Mouse (Mus musculus) gastrocnemius, adult 2 months (tissue): ENCODE measurements around the gene Olfr649. TPM values are rescaled to one million over a fixed set of nuclear protein-coding genes. Genes with fewer than 3 reads are reported as not detected.

Experiments used
- DNase-seq: peaks from one replicate; pipeline ENCODE4 v3.0.0; 2022
- H3K27ac ChIP-seq: fragments of 200-600 bp; 2 replicates; pipeline ENCODE4 v1.8.1; 2022; ENCODE audit warnings: mild to moderate bottlenecking
- H3K4me3 ChIP-seq: fragments of 200-600 bp; 2 replicates; pipeline ENCODE4 v1.8.1; 2022; ENCODE audit warnings: mild to moderate bottlenecking, moderate library complexity
- CTCF ChIP-seq: fragments of 200-600 bp; IDR thresholded peaks from 2 replicates; pipeline ENCODE4 v1.8.1; 2022; ENCODE audit warnings: antibody characterized with exemption, mild to moderate bottlenecking, moderate library complexity
- intact Hi-C: fragments of 180-260 bp; cut with DNase I; formaldehyde crosslinking; loops from one replicate; pipeline ENCODE4 v1.15.1; 2025
- total RNA-seq, 2 experiments: library from RNA; stranded (reverse); gene quantifications; 2 replicates each; pipeline ENCODE4 v1.2.3; 2021

The Olfr649 gene
- total RNA-seq, 2 experiments from 2014 or later = not detected

DNA sequence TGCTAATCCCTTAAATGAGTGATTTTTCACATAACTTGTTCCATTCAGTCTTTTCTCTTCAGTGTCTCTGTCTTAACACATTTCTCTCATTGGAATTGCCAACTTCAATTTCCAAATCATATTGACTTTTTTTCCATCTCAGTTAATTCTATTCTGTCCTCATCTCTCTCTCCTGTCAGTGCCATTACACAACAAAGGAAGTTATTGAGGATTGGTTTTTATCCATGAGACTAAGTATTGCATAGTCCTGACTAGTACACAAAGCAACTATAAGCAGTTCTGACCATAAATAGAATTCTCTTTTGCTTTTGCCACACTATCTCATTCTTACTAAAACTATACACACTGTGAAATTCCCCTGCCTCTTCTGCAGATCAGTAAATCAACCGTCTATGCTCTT is 16.7 kb downstream of the Olfr649 start:
- no peak for TF ChIP-seq CTCF
- intact Hi-C loops = no loop called here
- no peak overlapping the region for H3K4me3 ChIP-seq
- no peak overlapping the region for H3K27ac ChIP-seq
- no peak for DNase-seq

DNA sequence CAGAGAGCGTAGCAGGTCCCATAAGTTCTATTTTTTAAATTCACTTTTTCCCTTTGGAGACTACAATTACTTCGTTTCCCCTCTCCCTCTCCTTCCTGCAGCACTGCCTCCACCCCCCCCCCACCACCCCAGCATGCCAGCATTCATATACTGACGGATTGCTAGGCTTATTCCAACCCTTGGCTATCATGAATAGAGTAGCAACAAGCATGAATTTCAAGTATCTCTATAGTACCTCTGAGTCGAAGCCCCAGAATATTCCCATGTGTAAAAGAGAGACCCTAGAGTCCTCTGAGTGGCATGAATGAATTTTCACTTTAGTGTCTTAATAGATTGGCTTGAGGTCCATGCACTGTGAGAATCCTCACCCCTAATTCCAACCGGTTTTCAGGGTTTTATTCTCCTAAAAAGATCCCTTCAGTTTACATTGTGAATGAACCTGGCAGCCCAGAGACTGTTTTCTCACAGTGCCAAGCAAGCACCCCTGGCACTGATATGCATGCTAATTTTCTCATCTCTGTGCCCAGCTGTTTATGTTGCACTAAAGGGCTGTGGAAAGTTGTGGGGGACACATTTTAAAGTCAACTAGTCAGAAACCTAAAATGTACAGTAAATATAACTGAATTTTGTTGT is 17.2 kb downstream of the Olfr649 start:
- Histone ChIP-seq H3K4me3 (no peak overlapping the region), H3K27ac (no peak overlapping the region)
- intact Hi-C loops = no loop called here
- DNase-seq = no peak
- no peak for TF ChIP-seq CTCF

GRCm38 (mm10) chr7:104175085-104175484 is 20.7 kb downstream of the Olfr649 start:
- H3K27ac ChIP-seq = no peak overlapping the region
- no peak for DNase-seq
- TF ChIP-seq CTCF = no peak
- intact Hi-C loops = no loop called here
- H3K4me3 ChIP-seq = no peak overlapping the region

- no peak for TF ChIP-seq CTCF
- Histone ChIP-seq H3K4me3 (no peak overlapping the region), H3K27ac (no peak overlapping the region)
- DNase-seq = no peak
- intact Hi-C loops = no loop called here
Measured at GRCm38 (mm10) chr7:104169634-104170204, 26.1 kb downstream of the Olfr649 start.

- intact Hi-C loops = no loop called here
- Histone ChIP-seq H3K27ac (no peak overlapping the region), H3K4me3 (no peak overlapping the region)
- no peak for DNase-seq
- no peak for TF ChIP-seq CTCF
Measured at GRCm38 (mm10) chr7:104167105-104167504, 28.7 kb downstream of the Olfr649 start.

DNA sequence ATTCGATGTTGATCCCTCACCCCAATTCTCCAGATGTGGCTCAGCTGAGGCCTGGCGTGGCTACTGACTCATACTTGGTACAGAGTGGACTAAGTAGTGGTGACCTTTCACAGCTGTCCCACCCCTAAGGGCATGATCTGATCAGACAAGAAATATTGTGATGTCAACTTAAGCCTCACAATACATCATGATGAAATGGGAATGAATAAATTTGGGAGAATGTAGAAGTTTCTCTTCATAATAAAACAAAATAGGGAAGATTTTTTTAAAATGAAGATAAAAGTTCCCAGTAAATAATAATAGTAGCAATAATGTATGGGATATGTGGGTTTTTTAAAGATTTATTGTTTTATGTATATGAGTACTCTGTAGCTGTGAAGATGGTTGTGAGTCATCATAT is 45.3 kb downstream of the Olfr649 start, which contains the start of gene Ubqlnl:
Gene Ubqlnl (minus strand): TSS at position 101 of the 400 bp plus-strand sequence.
- intact Hi-C loops = no loop called here
- H3K27ac ChIP-seq = no peak within 1 kb of the TSS
- DNase-seq = no peak
- no peak for TF ChIP-seq CTCF
- H3K4me3 ChIP-seq = no peak within 1 kb of the TSS

GRCm38 (mm10) chr7:104143179-104143578 is 52.6 kb downstream of the Olfr649 start, which contains the start of gene Ubqln3:
Ubqln3 (minus strand) TSS chr7:104143279.
- intact Hi-C loops = no loop called here

More at GRCm38 (mm10) chr7:104143179-104143578, 52.6 kb downstream of the Olfr649 start, which contains the start of gene Ubqln3:
- DNase-seq = no peak
- Histone ChIP-seq H3K27ac (no peak within 1 kb of the TSS), H3K4me3 (no peak within 1 kb of the TSS)
- no peak for TF ChIP-seq CTCF

Other genes with a start within 250 kb of the Olfr649 start
- gene Olfr635, start 224.8 kb downstream of the Olfr649 start, total RNA-seq = not detected
- not detected for gene Olfr638, start 197.2 kb downstream of the Olfr649 start, total RNA-seq
- gene Olfr639, start 178.7 kb downstream of the Olfr649 start, total RNA-seq = under 1 TPM in 1 of 2 experiments, not detected in 1; 0.03 TPM
- not detected for gene Olfr640, start 170.4 kb downstream of the Olfr649 start, total RNA-seq
- gene Olfr641, start 160.5 kb downstream of the Olfr649 start, total RNA-seq = not detected
- gene Olfr642, start 143.3 kb downstream of the Olfr649 start, total RNA-seq = not detected
- gene 4930516K23Rik, start 134.5 kb downstream of the Olfr649 start, total RNA-seq = not detected
- not detected for gene Olfr644, start 124.1 kb downstream of the Olfr649 start, total RNA-seq
- gene Olfr645, start 110.5 kb downstream of the Olfr649 start, total RNA-seq = not detected
- gene Olfr646, start 91.1 kb downstream of the Olfr649 start, total RNA-seq = not detected
- not detected for gene Ubqln5, start 66.2 kb downstream of the Olfr649 start, total RNA-seq
- gene Olfr643, start 58.6 kb downstream of the Olfr649 start, total RNA-seq = not detected
- gene Ubqln3, start 52.7 kb downstream of the Olfr649 start, total RNA-seq = not detected
- gene Ubqlnl, start 45.4 kb downstream of the Olfr649 start, total RNA-seq = not detected
- not detected for gene Olfm5, start 31.2 kb downstream of the Olfr649 start, total RNA-seq
- not detected for gene Olfr648, start 12.6 kb downstream of the Olfr649 start, total RNA-seq
- gene Trim6, start 22.8 kb upstream of the Olfr649 start, total RNA-seq = under 1 TPM in 1 of 2 experiments, not detected in 1; 0.25 TPM
- gene Trim34a, start 48.5 kb upstream of the Olfr649 start, total RNA-seq = 1 to 10 TPM; 1.0 to 1.3 TPM
- under 1 TPM; 0.66 to 0.75 TPM for gene Trim5, start 92.1 kb upstream of the Olfr649 start, total RNA-seq
- gene Trim12a, start 119.5 kb upstream of the Olfr649 start, total RNA-seq = 1 to 10 TPM; 2.2 to 3.4 TPM
- gene Trim34b, start 133.5 kb upstream of the Olfr649 start, total RNA-seq = not detected
- gene Trim12c, start 157.4 kb upstream of the Olfr649 start, total RNA-seq = 1 to 10 TPM; 2.1 to 2.5 TPM
- gene Trim30b, start 173.9 kb upstream of the Olfr649 start, total RNA-seq = not detected
- under 1 TPM in 1 of 2 experiments, not detected in 1; 0.25 TPM for gene Trim30c, start 204.9 kb upstream of the Olfr649 start, total RNA-seq